Mouse (Mus musculus): ENCODE results near the gene Adamts17. TPM values are rescaled to one million over a fixed set of nuclear protein-coding genes. Genes with fewer than 3 reads are reported as not detected.

The Adamts17 gene
- polyA plus RNA-seq, 1 experiment = 2.4 TPM

GRCm38 (mm10) chr7:66938988-66939783, 99.7 kb downstream of the Adamts17 start:
- TF ChIP-seq CTCF (IDR thresholded peaks at IDR 0.05; ENCODE audit: borderline replicate concordance, control insufficient read depth, extremely low read depth, insufficient read depth, low read length, poor library complexity) (no peak), POLR2A (IDR thresholded peaks at IDR 0.05; ENCODE audit: control insufficient read depth, extremely low read depth, insufficient read depth, low read length, poor library complexity) (no peak)
- 90% methylated on average over 13 of the region's 13 CpGs for WGBS

GRCm38 (mm10) chr7:66940761-66941160, 101.2 kb downstream of the Adamts17 start:
- Histone ChIP-seq H3K4me1 (replicated peaks; ENCODE audit: control insufficient read depth, insufficient read depth, low read length) (peaks cover 13% of the 10 kb centered on the region), H3K27ac (ENCODE audit: control insufficient read depth, insufficient read depth, low read length) (no peak overlapping the region), H3K36me3 (ENCODE audit: control insufficient read depth, insufficient read depth, low read length) (no peaks in the 10 kb centered on the region), H3K4me3 (ENCODE audit: control insufficient read depth, insufficient read depth, low read length) (no peak overlapping the region), H3K27me3 (ENCODE audit: control insufficient read depth, insufficient read depth, low read length) (no peaks in the 10 kb centered on the region)
- DNase-seq = no peak
- TF ChIP-seq POLR2A (IDR thresholded peaks at IDR 0.05; ENCODE audit: control insufficient read depth, extremely low read depth, insufficient read depth, low read length, poor library complexity) (no peak), CTCF (IDR thresholded peaks at IDR 0.05; ENCODE audit: borderline replicate concordance, control insufficient read depth, extremely low read depth, insufficient read depth, low read length, poor library complexity) (no peak)
- WGBS = 59% methylated on average over 4 of the region's 4 CpGs

More at GRCm38 (mm10) chr7:66938988-66939783, 99.7 kb downstream of the Adamts17 start:
- Histone ChIP-seq H3K27ac (ENCODE audit: control insufficient read depth, insufficient read depth, low read length) (no peak overlapping the region), H3K4me1 (replicated peaks; ENCODE audit: control insufficient read depth, insufficient read depth, low read length) (peaks cover 17% of the 10 kb centered on the region), H3K36me3 (ENCODE audit: control insufficient read depth, insufficient read depth, low read length) (no peaks in the 10 kb centered on the region), H3K4me3 (ENCODE audit: control insufficient read depth, insufficient read depth, low read length) (no peak overlapping the region), H3K27me3 (ENCODE audit: control insufficient read depth, insufficient read depth, low read length) (no peaks in the 10 kb centered on the region)
- no peak for DNase-seq

- no peaks in the 10 kb centered on the region for H3K27me3 ChIP-seq (ENCODE audit: control insufficient read depth, insufficient read depth, low read length)
- no peak overlapping the region for H3K27ac ChIP-seq (ENCODE audit: control insufficient read depth, insufficient read depth, low read length)
- H3K4me3 ChIP-seq (ENCODE audit: control insufficient read depth, insufficient read depth, low read length) = no peak overlapping the region
- 94% methylated on average over 3 of the region's 3 CpGs for WGBS
- H3K4me1 ChIP-seq (replicated peaks; ENCODE audit: control insufficient read depth, insufficient read depth, low read length) = no peaks in the 10 kb centered on the region
- TF ChIP-seq CTCF (IDR thresholded peaks at IDR 0.05; ENCODE audit: borderline replicate concordance, control insufficient read depth, extremely low read depth, insufficient read depth, low read length, poor library complexity) (no peak), POLR2A (IDR thresholded peaks at IDR 0.05; ENCODE audit: control insufficient read depth, extremely low read depth, insufficient read depth, low read length, poor library complexity) (no peak)
- no peaks in the 10 kb centered on the region for H3K36me3 ChIP-seq (ENCODE audit: control insufficient read depth, insufficient read depth, low read length)
- no peak for DNase-seq
Measured at GRCm38 (mm10) chr7:66949006-66949405, 109.5 kb downstream of the Adamts17 start.

GRCm38 (mm10) chr7:66952921-66953320, 113.4 kb downstream of the Adamts17 start:
- 97% methylated on average over 3 of the region's 3 CpGs for WGBS
- Histone ChIP-seq H3K4me1 (replicated peaks; ENCODE audit: control insufficient read depth, insufficient read depth, low read length) (0 out of 2 replicates have a peak, but pooled peaks cover 3% of the 10 kb centered on the region), H3K36me3 (ENCODE audit: control insufficient read depth, insufficient read depth, low read length) (no peaks in the 10 kb centered on the region), H3K27ac (ENCODE audit: control insufficient read depth, insufficient read depth, low read length) (no peak overlapping the region), H3K27me3 (ENCODE audit: control insufficient read depth, insufficient read depth, low read length) (no peaks in the 10 kb centered on the region), H3K4me3 (ENCODE audit: control insufficient read depth, insufficient read depth, low read length) (no peak overlapping the region)
- no peak for DNase-seq
- TF ChIP-seq POLR2A (IDR thresholded peaks at IDR 0.05; ENCODE audit: control insufficient read depth, extremely low read depth, insufficient read depth, low read length, poor library complexity) = no peak
- no peak for TF ChIP-seq CTCF (IDR thresholded peaks at IDR 0.05; ENCODE audit: borderline replicate concordance, control insufficient read depth, extremely low read depth, insufficient read depth, low read length, poor library complexity)

GRCm38 (mm10) chr7:66954073-66954472, 114.5 kb downstream of the Adamts17 start:
- WGBS = 91% methylated on average over 8 of the region's 8 CpGs
- Histone ChIP-seq H3K27ac (ENCODE audit: control insufficient read depth, insufficient read depth, low read length) (no peak overlapping the region), H3K36me3 (ENCODE audit: control insufficient read depth, insufficient read depth, low read length) (no peaks in the 10 kb centered on the region), H3K4me1 (replicated peaks; ENCODE audit: control insufficient read depth, insufficient read depth, low read length) (0 out of 2 replicates have a peak, but pooled peaks cover 3% of the 10 kb centered on the region), H3K27me3 (ENCODE audit: control insufficient read depth, insufficient read depth, low read length) (no peaks in the 10 kb centered on the region), H3K4me3 (ENCODE audit: control insufficient read depth, insufficient read depth, low read length) (no peak overlapping the region)
- TF ChIP-seq CTCF (IDR thresholded peaks at IDR 0.05; ENCODE audit: borderline replicate concordance, control insufficient read depth, extremely low read depth, insufficient read depth, low read length, poor library complexity) (no peak), POLR2A (IDR thresholded peaks at IDR 0.05; ENCODE audit: control insufficient read depth, extremely low read depth, insufficient read depth, low read length, poor library complexity) (no peak)
- DNase-seq = no peak

GRCm38 (mm10) chr7:66954723-66955122, 115.2 kb downstream of the Adamts17 start:
- H3K27ac ChIP-seq (ENCODE audit: control insufficient read depth, insufficient read depth, low read length) = no peak overlapping the region
- 78% methylated on average over 5 of the region's 5 CpGs for WGBS
- no peak for TF ChIP-seq POLR2A (IDR thresholded peaks at IDR 0.05; ENCODE audit: control insufficient read depth, extremely low read depth, insufficient read depth, low read length, poor library complexity)
- no peak for TF ChIP-seq CTCF (IDR thresholded peaks at IDR 0.05; ENCODE audit: borderline replicate concordance, control insufficient read depth, extremely low read depth, insufficient read depth, low read length, poor library complexity)
- no peak overlapping the region for H3K4me3 ChIP-seq (ENCODE audit: control insufficient read depth, insufficient read depth, low read length)
- no peak for DNase-seq
- H3K36me3 ChIP-seq (ENCODE audit: control insufficient read depth, insufficient read depth, low read length) = no peaks in the 10 kb centered on the region
- H3K4me1 ChIP-seq (replicated peaks; ENCODE audit: control insufficient read depth, insufficient read depth, low read length) = 0 out of 2 replicates have a peak, but pooled peaks cover 3% of the 10 kb centered on the region
- no peaks in the 10 kb centered on the region for H3K27me3 ChIP-seq (ENCODE audit: control insufficient read depth, insufficient read depth, low read length)
